Mouse (Mus musculus): ENCODE measurements around the gene Casp8ap2.

GRCm38 (mm10) chr4:32573586-32573985 lies 41.7 kb upstream of the Casp8ap2 start:
- TF ChIP-seq POLR2A (IDR thresholded peaks at IDR 0.05; ENCODE audit: insufficient read depth, low read depth, low read length) (no peak), CTCF (IDR thresholded peaks at IDR 0.05) (no peak)
